In the genomic region with DNA sequence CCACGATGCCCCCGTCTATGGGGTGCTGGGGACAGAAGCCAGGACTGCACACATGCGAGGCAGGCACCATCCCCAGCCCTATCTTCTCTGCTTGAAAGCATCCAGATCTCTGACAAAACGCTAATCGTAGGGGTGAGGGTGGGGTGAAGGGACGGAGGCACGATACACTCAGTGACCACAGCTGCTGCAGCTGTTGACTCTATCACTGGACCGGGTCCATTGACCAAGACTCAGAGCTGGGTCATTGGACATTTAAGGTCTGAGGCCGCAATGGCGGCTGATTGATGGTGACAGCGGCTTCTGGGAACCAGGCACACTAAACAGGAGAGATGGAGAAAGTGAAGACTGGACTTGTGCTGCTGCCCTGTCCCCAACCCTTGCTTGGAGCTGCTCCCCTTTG, we compare ENCODE assay signal across 25 mouse cellular contexts.
DNase-seq lines count a peak whose midpoint lies in the region; ATAC-seq and TF ChIP-seq lines count a peak whose summit lies in the region.
"Had no signal": no experiment of that assay in that cellular context is flagged by ENCODE, and none has a peak within 500 bp of the region (broad histone marks: within the 10 kb centered on the region; RNA-seq: fewer than 3 reads in every experiment).

No protein-coding gene starts in this region.

- no peaks in the 10 kb centered on the region for H3K4me1 ChIP-seq in heart, embryonic 16.5 days (ENCODE audit: control insufficient read depth, insufficient read depth, low read length)
- peaks cover 10% of the 10 kb centered on the region; the same call in 1 of the 2 replicates for H3K4me1 ChIP-seq in heart, embryonic 10.5 days
- H3K4me1 ChIP-seq in kidney, embryonic 16.5 days (ENCODE audit: insufficient read depth, low read length): no peaks in the 10 kb centered on the region
- H3K4me1 ChIP-seq in lung, embryonic 14.5 days (ENCODE audit: insufficient read depth): 0 out of 2 replicates have a peak, but pooled peaks cover 3% of the 10 kb centered on the region
- H3K4me1 ChIP-seq in midbrain, embryonic 13.5 days (replicated peaks): peaks cover 11% of the 10 kb centered on the region
- peaks cover 2% of the 10 kb centered on the region; the same call in 1 of the 2 replicates for H3K4me1 ChIP-seq in midbrain, embryonic 16.5 days (ENCODE audit: control insufficient read depth, insufficient read depth, low read length)
- H3K4me1 ChIP-seq: forebrain, embryonic 15.5 days had no signal

- no peak overlapping the region for H3K9ac ChIP-seq in heart, embryonic 16.5 days (ENCODE audit: low read length)
- no peak overlapping the region for H3K9ac ChIP-seq in kidney, embryonic 16.5 days (replicated peaks; ENCODE audit: low read length)
- no peak overlapping the region for H3K9ac ChIP-seq in lung, embryonic 14.5 days
- H3K9ac ChIP-seq in midbrain, embryonic 13.5 days (replicated peaks): no peak overlapping the region
- no peak overlapping the region for H3K9ac ChIP-seq in midbrain, embryonic 16.5 days (ENCODE audit: low read depth, low read length)
- H3K9ac ChIP-seq: embryonic facial prominence, embryonic 13.5 days; forebrain, embryonic 12.5 days; forebrain, embryonic 15.5 days; heart, embryonic 13.5 days; hindbrain, embryonic 12.5 days had no signal

- no peak for DNase-seq in heart, embryonic 10.5 days (ENCODE audit: low spot score)
- no peak for DNase-seq in kidney, postnatal 25 days
- DNase-seq in lung, embryonic 14.5 days: no peak
- no peak for DNase-seq in lung, postnatal 10 days
- DNase-seq: adrenal gland, adult 8-10 months; adrenal gland, postnatal 25 days; cerebellum, adult 11-12 months; cerebellum, adult 8-10 months; cerebellum, postnatal 10 days; cerebellum, postnatal 36 days; embryo, embryonic 11 days; gastrocnemius, postnatal 25 days; heart, adult 18-20 months had no signal

- no peak overlapping the region for H3K4me3 ChIP-seq in heart, embryonic 16.5 days (ENCODE audit: low read length)
- H3K4me3 ChIP-seq in heart, embryonic 10.5 days: no peak overlapping the region
- H3K4me3 ChIP-seq in kidney, embryonic 16.5 days (ENCODE audit: low read length): no peak overlapping the region
- no peak overlapping the region for H3K4me3 ChIP-seq in lung, embryonic 14.5 days (ENCODE audit: low read depth, low read length)
- H3K4me3 ChIP-seq in midbrain, embryonic 13.5 days (replicated peaks): no peak overlapping the region
- H3K4me3 ChIP-seq in midbrain, embryonic 16.5 days (ENCODE audit: low read depth, low read length): no peak overlapping the region
- H3K4me3 ChIP-seq: embryonic facial prominence, embryonic 13.5 days; erythroblast, embryonic 14.5 days; forebrain, embryonic 12.5 days; forebrain, embryonic 15.5 days; heart, embryonic 13.5 days; hindbrain, embryonic 12.5 days had no signal

- 62% methylated on average over 11 of the region's 11 CpGs for WGBS in heart, embryonic 16.5 days
- 63% methylated on average over 11 of the region's 11 CpGs for WGBS in heart, embryonic 10.5 days
- 45% methylated on average over 11 of the region's 11 CpGs for WGBS in kidney, embryonic 16.5 days
- 84% methylated on average over 11 of the region's 11 CpGs for WGBS in lung, embryonic 14.5 days
- WGBS in midbrain, embryonic 13.5 days: 91% methylated on average over 11 of the region's 11 CpGs
- 93% methylated on average over 11 of the region's 11 CpGs for WGBS in midbrain, embryonic 16.5 days

- no peak overlapping the region for H3K27ac ChIP-seq in heart, embryonic 16.5 days (ENCODE audit: low read length)
- no peak overlapping the region for H3K27ac ChIP-seq in heart, embryonic 10.5 days
- no peak overlapping the region for H3K27ac ChIP-seq in kidney, embryonic 16.5 days (ENCODE audit: low read length)
- H3K27ac ChIP-seq in lung, embryonic 14.5 days (ENCODE audit: low read depth): no peak overlapping the region
- H3K27ac ChIP-seq in midbrain, embryonic 13.5 days: no peak overlapping the region
- no peak overlapping the region for H3K27ac ChIP-seq in midbrain, embryonic 16.5 days (ENCODE audit: low read length)
- H3K27ac ChIP-seq: embryonic facial prominence, embryonic 13.5 days; forebrain, embryonic 15.5 days; heart, embryonic 13.5 days; hindbrain, embryonic 12.5 days had no signal

- TF ChIP-seq CTCF in lung, embryonic 14.5 days (IDR thresholded peaks at IDR 0.05; ENCODE audit: low read depth): no peak

- no peaks in the 10 kb centered on the region for H3K27me3 ChIP-seq in heart, embryonic 16.5 days (ENCODE audit: control insufficient read depth, insufficient read depth, low read length)
- peaks cover 22% of the 10 kb centered on the region; the same call in 1 of the 2 replicates for H3K27me3 ChIP-seq in heart, embryonic 10.5 days (ENCODE audit: insufficient read depth, poor library complexity, severe bottlenecking)
- 0 out of 2 replicates have a peak, but pooled peaks cover 2% of the 10 kb centered on the region for H3K27me3 ChIP-seq in kidney, embryonic 16.5 days (ENCODE audit: insufficient read depth, low read length)
- no peaks in the 10 kb centered on the region for H3K27me3 ChIP-seq in lung, embryonic 14.5 days (ENCODE audit: insufficient read depth, low read length)
- peaks cover 17% of the 10 kb centered on the region for H3K27me3 ChIP-seq in midbrain, embryonic 13.5 days
- H3K27me3 ChIP-seq in midbrain, embryonic 16.5 days (ENCODE audit: control insufficient read depth, insufficient read depth, low read depth, low read length): no peaks in the 10 kb centered on the region

- H3K4me2 ChIP-seq in heart, embryonic 16.5 days (ENCODE audit: low read depth, low read length): no peak overlapping the region
- H3K4me2 ChIP-seq in kidney, embryonic 16.5 days (replicated peaks; ENCODE audit: low read depth, low read length): no peak overlapping the region
- no peak overlapping the region for H3K4me2 ChIP-seq in lung, embryonic 14.5 days
- no peak overlapping the region for H3K4me2 ChIP-seq in midbrain, embryonic 13.5 days (replicated peaks)
- H3K4me2 ChIP-seq in midbrain, embryonic 16.5 days (ENCODE audit: low read length): no peak overlapping the region
- H3K4me2 ChIP-seq: forebrain, embryonic 15.5 days; heart, embryonic 13.5 days; hindbrain, embryonic 12.5 days had no signal

- ATAC-seq in heart, embryonic 16.5 days (replicated peaks; ENCODE audit: extremely low read depth, insufficient read depth, low FRiP score): 0 out of 2 replicates have a peak, but pooled peaks have one; percentile 6
- ATAC-seq in kidney, embryonic 16.5 days (ENCODE audit: low FRiP score, low TSS enrichment): peak; percentile 31; the same call in 1 of the 2 replicates
- ATAC-seq in lung, embryonic 14.5 days (ENCODE audit: insufficient read depth): peak; percentile 3; the same call in 1 of the 2 replicates
- 0 out of 2 replicates have a peak, but pooled peaks have one; percentile 17 for ATAC-seq in midbrain, embryonic 13.5 days
- ATAC-seq in midbrain, embryonic 16.5 days: no peak
- ATAC-seq: activated CD4-positive, CD25-positive, alpha-beta regulatory T cell, adult 4 months; forebrain, embryonic 15.5 days had no signal

- H3K36me3 ChIP-seq in heart, embryonic 16.5 days (ENCODE audit: control insufficient read depth, insufficient read depth): no peaks in the 10 kb centered on the region
- H3K36me3 ChIP-seq in heart, embryonic 10.5 days: no peaks in the 10 kb centered on the region
- H3K36me3 ChIP-seq in kidney, embryonic 16.5 days (ENCODE audit: insufficient read depth, low read length): no peaks in the 10 kb centered on the region
- no peaks in the 10 kb centered on the region for H3K36me3 ChIP-seq in lung, embryonic 14.5 days (ENCODE audit: insufficient read depth)
- no peaks in the 10 kb centered on the region for H3K36me3 ChIP-seq in midbrain, embryonic 13.5 days
- no peaks in the 10 kb centered on the region for H3K36me3 ChIP-seq in midbrain, embryonic 16.5 days (ENCODE audit: control insufficient read depth, insufficient read depth, low read length)
- H3K36me3 ChIP-seq: embryonic facial prominence, embryonic 10.5 days; embryonic facial prominence, embryonic 13.5 days; forebrain, embryonic 12.5 days; forebrain, embryonic 15.5 days; heart, embryonic 13.5 days; hindbrain, embryonic 12.5 days had no signal

- H3K9me3 ChIP-seq in heart, embryonic 16.5 days (replicated peaks; ENCODE audit: control insufficient read depth, low read length): no peaks in the 10 kb centered on the region
- H3K9me3 ChIP-seq in heart, embryonic 10.5 days: no peaks in the 10 kb centered on the region
- H3K9me3 ChIP-seq in kidney, embryonic 16.5 days (ENCODE audit: low read length): no peaks in the 10 kb centered on the region
- H3K9me3 ChIP-seq in lung, embryonic 14.5 days (ENCODE audit: low read depth, low read length): no peaks in the 10 kb centered on the region
- H3K9me3 ChIP-seq in midbrain, embryonic 13.5 days: no peaks in the 10 kb centered on the region
- H3K9me3 ChIP-seq in midbrain, embryonic 16.5 days (replicated peaks; ENCODE audit: control insufficient read depth, low read length, poor library complexity, severe bottlenecking): no peaks in the 10 kb centered on the region
- H3K9me3 ChIP-seq: embryonic facial prominence, embryonic 10.5 days; embryonic facial prominence, embryonic 13.5 days; forebrain, embryonic 12.5 days; forebrain, embryonic 15.5 days; heart, embryonic 13.5 days; hindbrain, embryonic 12.5 days had no signal
